Mouse (Mus musculus) WW6 (cell line): ENCODE results near the gene Gm49393.
"Not testable (repeated sequence)": the region's sequence is repeated elsewhere in the genome, so short reads cannot be mapped to it uniquely, and the experiment has no call there.

Source experiments
- DNase-seq: peaks from one replicate; pipeline ENCODE4 v3.0.0-alpha.2; 2013; ENCODE audit warnings: low read depth, low spot score

Gene Gm49393

GRCm38 (mm10) chr13:60935490-60935889 lies at the start of gene Gm49393:
Gene Gm49393 (minus strand): TSS chr13:60935590.
- not testable (repeated sequence) for DNase-seq

- not testable (repeated sequence) for DNase-seq
Measured at GRCm38 (mm10) chr13:60972319-60972718, 36.9 kb upstream of the Gm49393 start.

GRCm38 (mm10) chr13:60963985-60964384 lies 28.6 kb upstream of the Gm49393 start:
- DNase-seq = not testable (repeated sequence)

GRCm38 (mm10) chr13:60961706-60962105 lies 26.3 kb upstream of the Gm49393 start:
- DNase-seq = no peak

GRCm38 (mm10) chr13:60941884-60942283 lies 6.5 kb upstream of the Gm49393 start, which contains the start of gene Tpbpa:
Gene Tpbpa (minus strand): TSS chr13:60941984.
- not testable (repeated sequence) for DNase-seq

- no peak for DNase-seq
Measured at GRCm38 (mm10) chr13:60936500-60936901, 1.1 kb upstream of the Gm49393 start, which contains the start of the genes Gm49391 and Ctla2a. Gene Gm49391 (minus strand): TSS chr13:60936571. Gene Ctla2a (minus strand): TSS chr13:60936625.

GRCm38 (mm10) chr13:60904780-60905179 lies 30.6 kb downstream of the Gm49393 start, which contains the start of gene Tpbpb:
Gene Tpbpb (minus strand): TSS chr13:60904880.
- DNase-seq = not testable (repeated sequence)

- no peak for DNase-seq
Measured at GRCm38 (mm10) chr13:60897328-60897727, 38.1 kb downstream of the Gm49393 start, which contains the start of gene Ctla2b. Gene Ctla2b (minus strand): TSS chr13:60897447.

GRCm38 (mm10) chr13:60896794-60897193 lies 38.6 kb downstream of the Gm49393 start, which contains the start of gene Gm49392:
Gene Gm49392 (minus strand): TSS chr13:60896894.
- not testable (repeated sequence) for DNase-seq

GRCm38 (mm10) chr13:60895406-60896160 lies 39.8 kb downstream of the Gm49393 start:
- no peak for DNase-seq

- DNase-seq = no peak
Measured at GRCm38 (mm10) chr13:60892301-60892700, 43.1 kb downstream of the Gm49393 start.

- no peak for DNase-seq
Measured at GRCm38 (mm10) chr13:60864281-60864680, 71.1 kb downstream of the Gm49393 start, which contains the start of gene 4930486L24Rik. Gene 4930486L24Rik (minus strand): TSS chr13:60864475.

GRCm38 (mm10) chr13:60848241-60849120 lies 86.9 kb downstream of the Gm49393 start:
- no peak for DNase-seq

- no peak for DNase-seq
Measured at GRCm38 (mm10) chr13:60843153-60843552, 92.2 kb downstream of the Gm49393 start.

- no peak for DNase-seq
Measured at GRCm38 (mm10) chr13:60842703-60843102, 92.7 kb downstream of the Gm49393 start.

GRCm38 (mm10) chr13:60839353-60839902 lies 96.0 kb downstream of the Gm49393 start:
- DNase-seq = no peak

GRCm38 (mm10) chr13:60826052-60826451 lies 109.3 kb downstream of the Gm49393 start:
- no peak for DNase-seq

- DNase-seq = no peak
Measured at GRCm38 (mm10) chr13:60820486-60821175, 114.8 kb downstream of the Gm49393 start.

- DNase-seq = peak; percentile 13
Measured at GRCm38 (mm10) chr13:60819469-60819868, 115.9 kb downstream of the Gm49393 start.

GRCm38 (mm10) chr13:60813722-60814121 lies 121.7 kb downstream of the Gm49393 start:
- DNase-seq = no peak

- no peak for DNase-seq
Measured at GRCm38 (mm10) chr13:60812768-60813167, 122.6 kb downstream of the Gm49393 start.
